Mouse (Mus musculus) stomach, postnatal 0 days (tissue): ENCODE data around the gene 4833427G06Rik.

Source experiments
- CTCF ChIP-seq: IDR thresholded peaks from 2 replicates; pipeline ENCODE4 v1.5.1; 2016; ENCODE audit warnings: antibody characterized with exemption, low read depth, mild to moderate bottlenecking, moderate library complexity
- EP300 ChIP-seq: optimal IDR thresholded peaks from 2 replicates; pipeline ENCODE3; 2016; ENCODE audit warnings: antibody characterized with exemption

- TF ChIP-seq CTCF (no peak), EP300 (no peak)
These were observed 42.8 kb downstream of the 4833427G06Rik start for GRCm38 (mm10) chr9:51058951-51059521.
